Mouse (Mus musculus): Measurements from ENCODE around the gene Slc16a1. TPM values are rescaled to one million over a fixed set of nuclear protein-coding genes. Genes with fewer than 3 reads are reported as not detected.

Slc16a1 gene
- polyA plus RNA-seq (2012; rRNA removed; ENCODE audit: low replicate concordance) = 19.7 and 33.9 TPM in 2 replicates

DNA sequence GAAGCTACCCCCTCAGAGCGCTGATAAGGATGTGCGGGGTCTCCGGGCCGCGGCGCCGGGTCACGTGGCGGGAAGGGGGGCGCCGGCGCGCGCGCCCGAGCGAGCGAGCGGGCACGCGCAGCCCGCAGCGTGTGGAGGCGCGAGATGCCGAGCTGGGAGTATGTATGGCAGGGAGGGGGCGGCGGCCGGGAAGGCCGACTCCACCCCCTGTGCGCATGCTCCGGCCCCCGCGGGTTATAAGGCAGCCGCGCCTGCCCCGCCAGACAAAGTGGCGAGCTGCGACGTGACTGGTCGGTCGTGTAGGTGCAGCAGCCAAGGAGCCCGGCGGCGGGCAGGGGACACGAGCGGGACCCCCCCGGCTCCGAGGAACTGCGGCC, at the start of gene Slc16a1:
Gene Slc16a1, plus strand, starts transcription at position 266 of the 377 bp plus-strand sequence.

Other genes starting within 250 kb of the Slc16a1 start
- gene Lrig2, start 126.8 kb upstream of the Slc16a1 start, polyA plus RNA-seq (2012; rRNA removed; ENCODE audit: low replicate concordance) = 6.5 and 9.7 TPM in 2 replicates
- gene Ppm1j, start 142.4 kb downstream of the Slc16a1 start, polyA plus RNA-seq (2012; rRNA removed; ENCODE audit: low replicate concordance) = 27.7 and 34.4 TPM in 2 replicates
- 0.29 and 1.9 TPM in 2 replicates for gene Fam19a3, start 143.2 kb downstream of the Slc16a1 start, polyA plus RNA-seq (2012; rRNA removed; ENCODE audit: low replicate concordance)
- gene Rhoc, start 149.7 kb downstream of the Slc16a1 start, polyA plus RNA-seq (2012; rRNA removed; ENCODE audit: low replicate concordance) = 113 and 121 TPM in 2 replicates
- 16.8 and 22.4 TPM in 2 replicates for gene Mov10, start 179.9 kb downstream of the Slc16a1 start, polyA plus RNA-seq (2012; rRNA removed; ENCODE audit: low replicate concordance)
- 6.4 and 8.5 TPM in 2 replicates for gene St7l, start 225.3 kb downstream of the Slc16a1 start, polyA plus RNA-seq (2012; rRNA removed; ENCODE audit: low replicate concordance)
- gene Capza1, start 225.8 kb downstream of the Slc16a1 start, polyA plus RNA-seq (2012; rRNA removed; ENCODE audit: low replicate concordance) = 18.8 and 44.7 TPM in 2 replicates